Mouse (Mus musculus): ENCODE measurements around the gene Ccl17.

Gene Ccl17

GRCm38 (mm10) chr8:94810153-94810552 lies at the start of gene Ccl17:
TSS of gene Ccl17 (plus strand) at chr8:94810453.
- no peak for DNase-seq

- DNase-seq, result no peak
Observed at GRCm38 (mm10) chr8:94767035-94767434, 43.2 kb upstream of the Ccl17 start.

- no peak for DNase-seq
Observed at GRCm38 (mm10) chr8:94770945-94771344, 39.3 kb upstream of the Ccl17 start.

- peak; percentile 93 for DNase-seq
Observed at GRCm38 (mm10) chr8:94771941-94772670, 38.1 kb upstream of the Ccl17 start, which contains the start of gene Cx3cl1. TSS of gene Cx3cl1 (plus strand) at chr8:94772009.

- no peak for DNase-seq
Observed at GRCm38 (mm10) chr8:94773048-94773447, 37.2 kb upstream of the Ccl17 start.

- peak; percentile 82 for DNase-seq
Observed at GRCm38 (mm10) chr8:94773700-94774171, 36.5 kb upstream of the Ccl17 start.

GRCm38 (mm10) chr8:94774601-94775000 lies 35.7 kb upstream of the Ccl17 start:
- DNase-seq, result no peak

- DNase-seq, result no peak
Observed at GRCm38 (mm10) chr8:94776346-94776745, 33.9 kb upstream of the Ccl17 start.

- DNase-seq, result no peak
Observed at GRCm38 (mm10) chr8:94778036-94778435, 32.2 kb upstream of the Ccl17 start.

GRCm38 (mm10) chr8:94778473-94778872 lies 31.8 kb upstream of the Ccl17 start:
- no peak for DNase-seq

GRCm38 (mm10) chr8:94778895-94779533 lies 31.2 kb upstream of the Ccl17 start:
- DNase-seq, result no peak

GRCm38 (mm10) chr8:94779534-94780294 lies 30.5 kb upstream of the Ccl17 start:
- DNase-seq, result no peak

- no peak for DNase-seq
Observed at GRCm38 (mm10) chr8:94780491-94781154, 29.6 kb upstream of the Ccl17 start.

GRCm38 (mm10) chr8:94781155-94781837 lies 29.0 kb upstream of the Ccl17 start:
- no peak for DNase-seq

GRCm38 (mm10) chr8:94781838-94782235 lies 28.4 kb upstream of the Ccl17 start:
- DNase-seq, result no peak

GRCm38 (mm10) chr8:94783890-94784289 lies 26.4 kb upstream of the Ccl17 start:
- DNase-seq, result no peak

- no peak for DNase-seq
Observed at GRCm38 (mm10) chr8:94785247-94785985, 24.8 kb upstream of the Ccl17 start.

GRCm38 (mm10) chr8:94785995-94786595 lies 24.2 kb upstream of the Ccl17 start:
- no peak for DNase-seq

- DNase-seq, result no peak
Observed at GRCm38 (mm10) chr8:94787524-94788501, 22.4 kb upstream of the Ccl17 start.
